Mouse (Mus musculus) stomach, postnatal 0 days (tissue): Measurements from ENCODE around the gene Tnrc6b.

Source experiments
- CTCF ChIP-seq: IDR thresholded peaks from 2 replicates; pipeline ENCODE4 v1.5.1; 2016; ENCODE audit warnings: antibody characterized with exemption, low read depth, mild to moderate bottlenecking, moderate library complexity
- EP300 ChIP-seq: optimal IDR thresholded peaks from 2 replicates; pipeline ENCODE3; 2016; ENCODE audit warnings: antibody characterized with exemption

- TF ChIP-seq CTCF, result no peak
- TF ChIP-seq EP300, result no peak
Observed at GRCm38 (mm10) chr15:80886361-80887156, 175.4 kb downstream of the Tnrc6b start.
